Mouse (Mus musculus) left cerebral cortex, postnatal 25 days (tissue): Measurements from ENCODE around the gene Itpr2. TPM values are rescaled to one million over a fixed set of nuclear protein-coding genes. Genes with fewer than 3 reads are reported as not detected.

Source experiments
- DNase-seq, 2 experiments: peaks; one replicate each; pipeline ENCODE4 v3.0.0; 2022; ENCODE audit warnings: low spot score in 2 of 2, mixed read lengths in 1 of 2
- intact Hi-C: fragments of 180-260 bp; cut with DNase I; formaldehyde crosslinking; loops from one replicate; pipeline ENCODE4 v1.15.1; 2025
- total RNA-seq, 2 experiments: library from RNA; stranded (reverse); gene quantifications; 2 replicates each; pipeline ENCODE4 v1.2.3; 2021

The Itpr2 gene
- total RNA-seq, 2 experiments from 2014 or later: 12.0 to 16.1 TPM

GRCm38 (mm10) chr6:146513384-146513783 lies 11.4 kb upstream of the Itpr2 start:
- DNase-seq: no peak
- intact Hi-C loops: no loop called here

- DNase-seq: no peak
- intact Hi-C loops: no loop called here
These were observed 9.5 kb upstream of the Itpr2 start for GRCm38 (mm10) chr6:146511511-146511910.

- DNase-seq: no peak
- intact Hi-C loops: no loop called here
These were observed 7.9 kb upstream of the Itpr2 start for GRCm38 (mm10) chr6:146509891-146510290.

- intact Hi-C loops: loop anchor here (5.0 kb wide), 2 partner anchors 73 to 92 kb away; partner anchors contain the start of genes Fgfr1op2 and Ints13
- DNase-seq: no peak
These were observed 2.4 kb upstream of the Itpr2 start for GRCm38 (mm10) chr6:146504459-146504858.

GRCm38 (mm10) chr6:146502856-146503255 lies 833 bp upstream of the Itpr2 start:
- intact Hi-C loops: loop anchor here (5.0 kb wide), 2 partner anchors 74 to 91 kb away; partner anchors contain the start of genes Fgfr1op2 and Ints13
- DNase-seq: no peak

- intact Hi-C loops: loop anchor here (5.0 kb wide), 2 partner anchors 76 to 89 kb away; partner anchors contain the start of genes Fgfr1op2 and Ints13
- peak in 1 of 2 experiments; percentile 8 for DNase-seq
These were observed 632 bp downstream of the Itpr2 start for GRCm38 (mm10) chr6:146501316-146501865.

- intact Hi-C loops: loop anchor here (5.0 kb wide), 2 partner anchors 77 to 88 kb away; partner anchors contain the start of genes Fgfr1op2 and Ints13
- DNase-seq: no peak
These were observed 1.3 kb downstream of the Itpr2 start for GRCm38 (mm10) chr6:146500771-146501170.

GRCm38 (mm10) chr6:146500206-146500605 lies 1.8 kb downstream of the Itpr2 start:
- intact Hi-C loops: loop anchor here (5.0 kb wide), 2 partner anchors 77 to 88 kb away; partner anchors contain the start of genes Fgfr1op2 and Ints13
- no peak for DNase-seq

GRCm38 (mm10) chr6:146499566-146499965 lies 2.5 kb downstream of the Itpr2 start:
- no peak for DNase-seq
- intact Hi-C loops: no loop called here

- intact Hi-C loops: no loop called here
- DNase-seq: no peak
These were observed 3.6 kb downstream of the Itpr2 start for GRCm38 (mm10) chr6:146498416-146498815.

- intact Hi-C loops: no loop called here
- DNase-seq: no peak
These were observed 4.2 kb downstream of the Itpr2 start for GRCm38 (mm10) chr6:146497866-146498265.

GRCm38 (mm10) chr6:146497435-146497834 lies 4.6 kb downstream of the Itpr2 start:
- no peak for DNase-seq

GRCm38 (mm10) chr6:146491680-146492079 lies 10.3 kb downstream of the Itpr2 start:
- DNase-seq: no peak
- intact Hi-C loops: no loop called here

More at GRCm38 (mm10) chr6:146497435-146497834, 4.6 kb downstream of the Itpr2 start:
- intact Hi-C loops: no loop called here

GRCm38 (mm10) chr6:146490416-146490960 lies 11.5 kb downstream of the Itpr2 start:
- no peak for DNase-seq
- intact Hi-C loops: no loop called here

GRCm38 (mm10) chr6:146489841-146490240 lies 12.2 kb downstream of the Itpr2 start:
- intact Hi-C loops: no loop called here
- no peak for DNase-seq

- intact Hi-C loops: no loop called here
- DNase-seq: no peak
These were observed 13.3 kb downstream of the Itpr2 start for GRCm38 (mm10) chr6:146488749-146489148.

- intact Hi-C loops: no loop called here
- peak in 1 of 2 experiments; percentile 16 for DNase-seq
These were observed 14.9 kb downstream of the Itpr2 start for GRCm38 (mm10) chr6:146487079-146487478.

- intact Hi-C loops: no loop called here
- DNase-seq: no peak
These were observed 15.9 kb downstream of the Itpr2 start for GRCm38 (mm10) chr6:146486073-146486472.

GRCm38 (mm10) chr6:146481441-146481840 lies 20.6 kb downstream of the Itpr2 start:
- intact Hi-C loops: no loop called here
- peak in 1 of 2 experiments; percentile 30 for DNase-seq

- intact Hi-C loops: no loop called here
- no peak for DNase-seq
These were observed 21.1 kb downstream of the Itpr2 start for GRCm38 (mm10) chr6:146480925-146481324.
